Mouse (Mus musculus): ENCODE measurements at regions not wholly inside any gene's neighbourhood (a gene's known extent, or its start where the extent isn't known, plus 50 kb on each side); places are given as distances from the start of the nearest gene placed in this dataset.

- no peak for ATAC-seq (replicated peaks)
- Histone ChIP-seq H3K4me3 (no peak overlapping the region), H3K4me1 (peaks cover 24% of the 10 kb centered on the region), H3K27ac (no peak overlapping the region), H3K9me3 (no peaks in the 10 kb centered on the region), H3K4me2 (no peak overlapping the region), H3K36me3 (replicated peaks) (no peaks in the 10 kb centered on the region), H3K27me3 (replicated peaks) (no peaks in the 10 kb centered on the region), H3K9ac (no peak overlapping the region)
- WGBS, result 74% methylated on average over 3 of the region's 3 CpGs
Observed at GRCm38 (mm10) chr4:81569531-81569930, 126.9 kb upstream of the Mpdz start.

GRCm38 (mm10) chr4:81568404-81568803, 125.8 kb upstream of the Mpdz start:
- H3K4me1 ChIP-seq, result peaks cover 28% of the 10 kb centered on the region
- ATAC-seq (replicated peaks), result peak; percentile 60; the same call in 1 of the 2 replicates
- no peaks in the 10 kb centered on the region for H3K9me3 ChIP-seq
- H3K27ac ChIP-seq, result peak overlapping the region; percentile 42
- no peaks in the 10 kb centered on the region for H3K27me3 ChIP-seq (replicated peaks)
- WGBS, result 41% methylated on average over 6 of the region's 6 CpGs
- no peak overlapping the region for H3K9ac ChIP-seq
- H3K4me2 ChIP-seq, result no peak overlapping the region
- no peaks in the 10 kb centered on the region for H3K36me3 ChIP-seq (replicated peaks)
- no peak overlapping the region for H3K4me3 ChIP-seq

GRCm38 (mm10) chr4:81567928-81568327, 125.3 kb upstream of the Mpdz start:
- H3K9me3 ChIP-seq, result no peaks in the 10 kb centered on the region
- no peak overlapping the region for H3K4me2 ChIP-seq
- H3K4me1 ChIP-seq, result peaks cover 28% of the 10 kb centered on the region
- ATAC-seq (replicated peaks), result peak; percentile 97
- H3K9ac ChIP-seq, result no peak overlapping the region
- peak overlapping the region; percentile 62 for H3K27ac ChIP-seq
- H3K36me3 ChIP-seq (replicated peaks), result no peaks in the 10 kb centered on the region
- H3K27me3 ChIP-seq (replicated peaks), result no peaks in the 10 kb centered on the region
- 11% methylated on average over 5 of the region's 5 CpGs for whole genome bisulfite sequencing
- no peak overlapping the region for H3K4me3 ChIP-seq

- no peak for ATAC-seq (replicated peaks)
- 59% methylated on average over 11 of the region's 11 CpGs for whole genome bisulfite sequencing
- Histone ChIP-seq H3K4me3 (no peak overlapping the region), H3K9ac (no peak overlapping the region), H3K4me2 (no peak overlapping the region), H3K36me3 (replicated peaks) (no peaks in the 10 kb centered on the region), H3K27ac (no peak overlapping the region), H3K27me3 (replicated peaks) (no peaks in the 10 kb centered on the region), H3K4me1 (peaks cover 28% of the 10 kb centered on the region), H3K9me3 (no peaks in the 10 kb centered on the region)
Observed at GRCm38 (mm10) chr4:81566526-81566925, 123.9 kb upstream of the Mpdz start.

- H3K4me2 ChIP-seq, result no peak overlapping the region
- no peaks in the 10 kb centered on the region for H3K9me3 ChIP-seq
- no peaks in the 10 kb centered on the region for H3K36me3 ChIP-seq (replicated peaks)
- no peak for ATAC-seq (replicated peaks)
- no peak overlapping the region for H3K27ac ChIP-seq
- no peak overlapping the region for H3K9ac ChIP-seq
- WGBS, result 75% methylated on average over 21 of the region's 21 CpGs
- H3K4me1 ChIP-seq, result peaks cover 33% of the 10 kb centered on the region
- no peak overlapping the region for H3K4me3 ChIP-seq
- 0 out of 2 replicates have a peak, but pooled peaks cover 5% of the 10 kb centered on the region for H3K27me3 ChIP-seq (replicated peaks)
Observed at GRCm38 (mm10) chr4:81565422-81566395, 123.1 kb upstream of the Mpdz start.

GRCm38 (mm10) chr4:81564446-81564845, 121.8 kb upstream of the Mpdz start:
- H3K27ac ChIP-seq, result no peak overlapping the region
- H3K4me3 ChIP-seq, result no peak overlapping the region
- peaks cover 33% of the 10 kb centered on the region for H3K4me1 ChIP-seq
- no peaks in the 10 kb centered on the region for H3K9me3 ChIP-seq
- peak overlapping the region; percentile 37 for H3K4me2 ChIP-seq
- H3K9ac ChIP-seq, result no peak overlapping the region
- ATAC-seq (replicated peaks), result no peak
- no peaks in the 10 kb centered on the region for H3K36me3 ChIP-seq (replicated peaks)
- WGBS, result 5% methylated on average over 6 of the region's 6 CpGs
- 0 out of 2 replicates have a peak, but pooled peaks cover 5% of the 10 kb centered on the region for H3K27me3 ChIP-seq (replicated peaks)

- ATAC-seq (replicated peaks), result no peak
- Histone ChIP-seq H3K9me3 (no peaks in the 10 kb centered on the region), H3K4me2 (no peak overlapping the region; the same call in 1 of the 2 replicates), H3K36me3 (replicated peaks) (no peaks in the 10 kb centered on the region), H3K27ac (no peak overlapping the region), H3K4me3 (no peak overlapping the region), H3K27me3 (replicated peaks) (0 out of 2 replicates have a peak, but pooled peaks cover 5% of the 10 kb centered on the region), H3K9ac (no peak overlapping the region), H3K4me1 (peaks cover 27% of the 10 kb centered on the region)
- 39% methylated on average over 10 of the region's 10 CpGs for WGBS
Observed at GRCm38 (mm10) chr4:81563574-81563973, 121.0 kb upstream of the Mpdz start.

GRCm38 (mm10) chr4:81561453-81561852, 118.8 kb upstream of the Mpdz start:
- H3K9ac ChIP-seq, result no peak overlapping the region
- no peak for ATAC-seq (replicated peaks)
- H3K4me1 ChIP-seq, result peaks cover 11% of the 10 kb centered on the region
- 44% methylated on average over 4 of the region's 4 CpGs for WGBS
- H3K27ac ChIP-seq, result no peak overlapping the region
- H3K9me3 ChIP-seq, result no peaks in the 10 kb centered on the region
- 0 out of 2 replicates have a peak, but pooled peaks cover 5% of the 10 kb centered on the region for H3K27me3 ChIP-seq (replicated peaks)
- H3K36me3 ChIP-seq (replicated peaks), result no peaks in the 10 kb centered on the region
- H3K4me3 ChIP-seq, result no peak overlapping the region
- H3K4me2 ChIP-seq, result no peak overlapping the region

- WGBS, result 82% methylated on average over 4 of the region's 4 CpGs
- Histone ChIP-seq H3K9ac (no peak overlapping the region), H3K36me3 (replicated peaks) (no peaks in the 10 kb centered on the region), H3K4me1 (no peaks in the 10 kb centered on the region), H3K4me3 (no peak overlapping the region), H3K27me3 (replicated peaks) (no peaks in the 10 kb centered on the region), H3K4me2 (no peak overlapping the region), H3K27ac (no peak overlapping the region), H3K9me3 (no peaks in the 10 kb centered on the region)
- no peak for ATAC-seq (replicated peaks)
Observed at GRCm38 (mm10) chr4:81550816-81551215, 108.2 kb upstream of the Mpdz start.

- H3K9me3 ChIP-seq, result no peaks in the 10 kb centered on the region
- no peak overlapping the region for H3K4me3 ChIP-seq
- H3K36me3 ChIP-seq (replicated peaks), result no peaks in the 10 kb centered on the region
- H3K4me2 ChIP-seq, result no peak overlapping the region
- no peak for ATAC-seq (replicated peaks)
- no peaks in the 10 kb centered on the region for H3K4me1 ChIP-seq
- H3K27me3 ChIP-seq (replicated peaks), result no peaks in the 10 kb centered on the region
- H3K9ac ChIP-seq, result no peak overlapping the region
- no peak overlapping the region for H3K27ac ChIP-seq
- 85% methylated on average over 4 of the region's 4 CpGs for WGBS
Observed at GRCm38 (mm10) chr4:81550256-81550655, 107.6 kb upstream of the Mpdz start.

GRCm38 (mm10) chr4:81540496-81540895, 97.9 kb upstream of the Mpdz start:
- Histone ChIP-seq H3K9me3 (no peaks in the 10 kb centered on the region), H3K27me3 (replicated peaks) (no peaks in the 10 kb centered on the region), H3K27ac (no peak overlapping the region), H3K4me2 (no peak overlapping the region), H3K9ac (no peak overlapping the region), H3K4me1 (no peaks in the 10 kb centered on the region), H3K4me3 (no peak overlapping the region), H3K36me3 (replicated peaks) (no peaks in the 10 kb centered on the region)
- ATAC-seq (replicated peaks), result no peak

- no peak for ATAC-seq (replicated peaks)
- 73% methylated on average over 3 of the region's 3 CpGs for WGBS
- Histone ChIP-seq H3K9me3 (no peaks in the 10 kb centered on the region), H3K27ac (no peak overlapping the region), H3K9ac (no peak overlapping the region), H3K27me3 (replicated peaks) (no peaks in the 10 kb centered on the region), H3K4me1 (no peaks in the 10 kb centered on the region), H3K4me3 (no peak overlapping the region), H3K4me2 (no peak overlapping the region), H3K36me3 (replicated peaks) (no peaks in the 10 kb centered on the region)
Observed at GRCm38 (mm10) chr4:81539551-81539950, 96.9 kb upstream of the Mpdz start.

- no peaks in the 10 kb centered on the region for H3K4me1 ChIP-seq
- H3K4me2 ChIP-seq, result no peak overlapping the region
- H3K9me3 ChIP-seq, result no peaks in the 10 kb centered on the region
- no peaks in the 10 kb centered on the region for H3K36me3 ChIP-seq (replicated peaks)
- no peak overlapping the region for H3K27ac ChIP-seq
- no peaks in the 10 kb centered on the region for H3K27me3 ChIP-seq (replicated peaks)
- no peak overlapping the region for H3K4me3 ChIP-seq
- no peak overlapping the region for H3K9ac ChIP-seq
- ATAC-seq (replicated peaks), result no peak
Observed at GRCm38 (mm10) chr4:81536795-81537194, 94.2 kb upstream of the Mpdz start.

All from midbrain, embryonic 15.5 days (tissue).